Mouse (Mus musculus): ENCODE measurements around the gene Hivep2. TPM values are rescaled to one million over a fixed set of nuclear protein-coding genes. Genes with fewer than 3 reads are reported as not detected.

Gene Hivep2
- polyA plus RNA-seq, 1 experiment from 2014 or later: 21.0 TPM

DNA sequence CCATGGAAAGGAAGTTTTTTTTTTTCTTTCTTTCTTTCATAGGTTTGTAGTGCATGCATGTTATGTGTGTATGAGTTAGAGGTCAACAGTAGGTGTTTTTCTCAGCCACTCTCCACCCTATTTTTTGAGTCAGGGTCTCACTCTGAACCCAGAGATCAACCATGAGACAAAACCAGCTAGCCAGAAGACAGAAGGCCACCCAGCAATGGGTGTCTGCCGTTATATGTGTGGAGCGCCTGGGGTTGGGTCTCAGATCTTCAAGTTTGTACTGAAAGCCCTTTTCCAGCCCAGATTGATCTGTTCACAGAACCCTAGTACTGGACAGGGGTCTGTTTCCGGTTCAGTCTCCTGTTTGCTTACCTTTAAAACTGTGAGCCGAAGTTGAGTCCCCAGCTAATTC lies 90.2 kb downstream of the Hivep2 start:
- Histone ChIP-seq H3K36me3 (ENCODE audit: control insufficient read depth, insufficient read depth, low read length) (no peaks in the 10 kb centered on the region), H3K27me3 (ENCODE audit: control insufficient read depth, insufficient read depth, low read length) (no peaks in the 10 kb centered on the region), H3K4me2 (ENCODE audit: low read depth, low read length) (no peak overlapping the region), H3K9ac (replicated peaks; ENCODE audit: low read depth, low read length) (no peak overlapping the region), H3K27ac (ENCODE audit: low read depth, low read length) (peak overlapping the region; percentile 39; the same call in 1 of the 2 replicates), H3K4me3 (ENCODE audit: low read depth, low read length) (no peak overlapping the region), H3K4me1 (ENCODE audit: control insufficient read depth, insufficient read depth, low read length) (peaks cover 20% of the 10 kb centered on the region), H3K9me3 (ENCODE audit: control insufficient read depth, low read length) (no peaks in the 10 kb centered on the region)
- 79% methylated on average over 4 of the region's 4 CpGs for WGBS
- ATAC-seq (ENCODE audit: low read depth): no peak

DNA sequence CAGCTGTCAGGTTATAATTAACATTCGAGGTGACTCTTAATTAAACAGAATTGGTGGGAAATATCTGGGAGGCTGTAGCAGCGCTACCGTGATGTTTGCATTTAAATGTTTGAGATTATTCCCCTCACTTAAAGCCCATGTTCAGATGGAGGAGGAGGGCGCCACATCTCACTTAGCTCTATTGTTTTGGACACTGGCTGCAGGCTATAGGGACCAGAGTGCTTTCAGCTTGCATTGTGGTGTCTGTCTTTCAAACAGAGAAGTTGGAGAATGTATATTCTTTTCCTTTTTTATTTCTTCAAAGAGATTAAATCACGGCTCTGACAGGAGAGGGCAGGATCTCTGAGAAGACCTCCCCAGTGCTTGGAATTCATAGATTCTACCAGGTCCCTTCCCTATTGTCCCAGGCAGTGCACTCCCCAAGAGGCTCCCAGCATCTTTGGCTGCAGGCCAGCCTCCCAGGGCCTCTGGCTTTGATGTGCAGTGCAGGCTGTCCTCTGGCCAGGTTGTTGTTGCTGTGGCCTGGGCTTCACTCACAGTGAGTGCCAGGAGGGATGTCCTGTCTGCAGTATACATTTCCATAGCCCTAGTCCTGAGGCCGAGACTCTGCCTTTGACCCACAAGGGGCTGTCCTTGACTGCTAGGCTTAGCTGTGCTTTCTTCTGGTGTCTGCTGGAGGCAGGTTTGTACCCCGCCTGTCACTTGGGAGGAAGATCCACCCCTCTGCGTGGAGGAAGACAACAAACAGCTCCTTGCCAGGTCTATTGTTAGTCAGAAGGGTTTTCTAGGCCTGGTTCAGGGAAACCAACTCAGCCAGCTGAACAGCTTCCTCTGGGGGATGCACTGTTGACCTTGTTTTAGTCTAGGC lies 90.9 kb downstream of the Hivep2 start:
- no peak overlapping the region for H3K4me2 ChIP-seq (ENCODE audit: low read depth, low read length)
- no peaks in the 10 kb centered on the region for H3K27me3 ChIP-seq (ENCODE audit: control insufficient read depth, insufficient read depth, low read length)
- ATAC-seq (ENCODE audit: low read depth): peak; percentile 84
- H3K36me3 ChIP-seq (ENCODE audit: control insufficient read depth, insufficient read depth, low read length): no peaks in the 10 kb centered on the region
- peak overlapping the region; percentile 39 for H3K27ac ChIP-seq (ENCODE audit: low read depth, low read length)
- 25% methylated on average over 8 of the region's 8 CpGs for WGBS
- H3K4me3 ChIP-seq (ENCODE audit: low read depth, low read length): no peak overlapping the region
- H3K9ac ChIP-seq (replicated peaks; ENCODE audit: low read depth, low read length): no peak overlapping the region
- peaks cover 20% of the 10 kb centered on the region for H3K4me1 ChIP-seq (ENCODE audit: control insufficient read depth, insufficient read depth, low read length)
- no peaks in the 10 kb centered on the region for H3K9me3 ChIP-seq (ENCODE audit: control insufficient read depth, low read length)

DNA sequence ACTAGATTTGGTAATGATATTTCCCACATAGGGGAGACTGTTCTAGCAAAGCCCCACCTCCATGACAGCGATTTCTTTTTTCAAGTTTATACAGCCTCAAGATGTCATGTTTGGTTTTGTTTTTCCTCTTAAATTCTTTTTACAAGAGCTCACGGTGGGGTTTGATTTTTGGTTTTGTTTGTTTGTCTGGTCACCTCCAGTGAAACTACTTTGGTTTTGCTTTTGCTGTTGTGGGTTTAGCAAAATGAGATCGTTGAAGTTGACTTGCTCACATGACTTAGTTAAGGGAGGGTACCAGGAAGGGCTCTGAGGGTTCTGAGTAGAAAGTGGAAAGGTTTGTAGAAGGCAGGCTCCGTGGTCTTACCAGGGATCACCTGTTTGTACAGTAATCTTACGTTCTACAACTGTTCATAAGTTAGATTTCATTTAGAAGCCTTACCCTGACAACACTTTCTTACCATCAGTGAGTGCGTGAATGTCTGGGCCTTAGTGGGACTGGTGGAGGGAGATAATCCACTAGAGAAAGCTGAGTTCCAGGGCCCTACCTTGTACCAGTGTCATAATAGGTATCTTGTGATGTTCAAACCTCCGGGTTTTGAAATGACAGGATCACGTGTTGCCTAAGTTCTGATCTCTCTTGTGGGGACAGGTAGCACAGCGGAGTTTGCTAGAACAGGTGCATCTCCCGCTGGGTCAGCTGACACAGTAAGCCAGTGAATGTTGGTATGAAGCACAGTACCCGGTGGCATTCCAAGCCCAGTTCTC lies 92.1 kb downstream of the Hivep2 start:
- no peak overlapping the region for H3K27ac ChIP-seq (ENCODE audit: low read depth, low read length)
- WGBS: 91% methylated on average over 11 of the region's 11 CpGs
- ATAC-seq (ENCODE audit: low read depth): no peak
- H3K4me2 ChIP-seq (ENCODE audit: low read depth, low read length): no peak overlapping the region
- peaks cover 20% of the 10 kb centered on the region for H3K4me1 ChIP-seq (ENCODE audit: control insufficient read depth, insufficient read depth, low read length)
- H3K27me3 ChIP-seq (ENCODE audit: control insufficient read depth, insufficient read depth, low read length): no peaks in the 10 kb centered on the region
- no peaks in the 10 kb centered on the region for H3K36me3 ChIP-seq (ENCODE audit: control insufficient read depth, insufficient read depth, low read length)
- H3K9me3 ChIP-seq (ENCODE audit: control insufficient read depth, low read length): no peaks in the 10 kb centered on the region
- H3K4me3 ChIP-seq (ENCODE audit: low read depth, low read length): no peak overlapping the region
- H3K9ac ChIP-seq (replicated peaks; ENCODE audit: low read depth, low read length): no peak overlapping the region

DNA sequence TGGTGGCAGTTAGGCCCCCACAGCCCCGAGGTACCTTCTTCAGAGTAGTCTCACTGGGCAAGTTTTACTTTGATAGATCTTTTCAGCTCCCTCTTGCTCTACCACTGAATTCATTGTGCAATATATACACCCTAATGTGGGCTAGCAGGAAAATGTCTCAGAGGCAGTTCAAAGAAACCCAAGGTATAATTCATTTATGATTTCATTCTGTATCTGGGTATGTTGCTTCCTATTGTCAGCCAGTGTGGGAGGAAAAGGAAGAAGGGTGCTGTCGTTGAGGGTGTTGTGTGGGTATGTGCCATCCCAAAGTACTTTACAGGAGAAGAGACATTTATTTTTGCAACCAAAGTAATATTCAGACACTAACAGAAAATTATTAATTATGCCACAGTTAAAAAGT lies 92.9 kb downstream of the Hivep2 start:
- H3K4me2 ChIP-seq (ENCODE audit: low read depth, low read length): no peak overlapping the region
- no peak overlapping the region for H3K4me3 ChIP-seq (ENCODE audit: low read depth, low read length)
- no peak overlapping the region for H3K27ac ChIP-seq (ENCODE audit: low read depth, low read length)
- 79% methylated on average over 2 of the region's 2 CpGs for WGBS
- no peak for ATAC-seq (ENCODE audit: low read depth)
- H3K9me3 ChIP-seq (ENCODE audit: control insufficient read depth, low read length): no peaks in the 10 kb centered on the region
- H3K9ac ChIP-seq (replicated peaks; ENCODE audit: low read depth, low read length): no peak overlapping the region
- H3K4me1 ChIP-seq (ENCODE audit: control insufficient read depth, insufficient read depth, low read length): peaks cover 16% of the 10 kb centered on the region
- H3K27me3 ChIP-seq (ENCODE audit: control insufficient read depth, insufficient read depth, low read length): no peaks in the 10 kb centered on the region
- no peaks in the 10 kb centered on the region for H3K36me3 ChIP-seq (ENCODE audit: control insufficient read depth, insufficient read depth, low read length)

DNA sequence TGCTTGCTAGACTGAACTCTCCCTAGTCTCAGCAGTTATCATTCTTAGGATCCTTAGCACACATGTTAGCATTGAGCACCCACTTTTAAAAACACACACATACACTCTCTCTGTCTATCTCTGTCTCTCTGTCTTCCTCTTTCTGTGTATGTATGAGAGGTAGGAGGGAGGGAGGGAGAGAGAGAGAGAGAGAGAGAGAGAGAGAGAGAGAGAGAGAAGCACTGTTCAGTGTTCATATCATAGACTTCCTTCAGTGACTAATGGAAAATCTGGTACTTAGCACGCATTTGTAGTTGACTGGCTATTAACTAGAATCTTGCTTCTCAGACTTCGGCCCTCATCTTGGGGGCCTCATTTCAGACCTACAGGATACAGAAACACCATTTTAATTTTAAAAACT lies 93.7 kb downstream of the Hivep2 start:
- no peak overlapping the region for H3K4me3 ChIP-seq (ENCODE audit: low read depth, low read length)
- no peak overlapping the region for H3K27ac ChIP-seq (ENCODE audit: low read depth, low read length)
- H3K9ac ChIP-seq (replicated peaks; ENCODE audit: low read depth, low read length): no peak overlapping the region
- no peak overlapping the region for H3K4me2 ChIP-seq (ENCODE audit: low read depth, low read length)
- no peak for ATAC-seq (ENCODE audit: low read depth)
- H3K36me3 ChIP-seq (ENCODE audit: control insufficient read depth, insufficient read depth, low read length): no peaks in the 10 kb centered on the region
- no peaks in the 10 kb centered on the region for H3K27me3 ChIP-seq (ENCODE audit: control insufficient read depth, insufficient read depth, low read length)
- peaks cover 16% of the 10 kb centered on the region for H3K4me1 ChIP-seq (ENCODE audit: control insufficient read depth, insufficient read depth, low read length)
- H3K9me3 ChIP-seq (ENCODE audit: control insufficient read depth, low read length): no peaks in the 10 kb centered on the region
- 94% methylated on average over 2 of the region's 2 CpGs for WGBS

DNA sequence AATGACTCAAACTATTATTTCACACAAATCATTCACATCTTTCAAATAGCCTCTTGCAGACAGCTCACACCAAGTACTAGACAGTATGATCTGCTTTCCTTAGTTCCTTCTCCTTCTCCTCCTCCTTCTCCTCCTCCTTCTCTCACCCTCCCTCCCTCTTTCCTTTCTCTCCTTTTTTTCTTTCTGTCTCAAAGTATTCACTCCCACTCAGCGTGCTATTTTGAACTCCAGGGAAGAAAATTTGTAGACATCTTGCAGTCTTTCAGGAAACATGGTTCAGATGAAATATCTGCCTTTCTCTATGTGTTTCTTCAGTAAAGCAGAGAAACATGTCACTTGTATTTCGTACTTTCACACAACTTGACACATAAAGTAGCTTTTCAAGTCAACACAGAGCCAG lies 94.4 kb downstream of the Hivep2 start:
- Histone ChIP-seq H3K27ac (ENCODE audit: low read depth, low read length) (no peak overlapping the region), H3K4me3 (ENCODE audit: low read depth, low read length) (no peak overlapping the region)

DNA sequence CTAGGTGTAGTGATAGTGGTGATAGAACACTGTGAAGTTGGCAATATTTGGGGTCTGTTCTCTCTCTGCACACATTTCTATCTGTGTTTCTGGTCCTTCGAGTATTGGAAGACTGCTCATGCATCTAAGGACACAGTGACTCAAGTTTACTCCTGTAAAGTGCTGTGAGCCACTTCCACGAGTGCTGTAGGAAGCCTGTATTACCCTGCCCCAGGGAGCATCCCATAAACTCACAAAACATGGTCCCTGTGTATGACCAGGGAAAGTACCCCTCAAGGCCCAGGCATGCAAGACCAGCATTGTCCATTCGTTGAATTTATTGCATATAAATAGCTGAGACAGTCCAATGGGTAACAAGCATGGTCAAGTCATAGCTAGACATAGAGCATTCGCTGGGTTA lies 97.4 kb downstream of the Hivep2 start:
- no peaks in the 10 kb centered on the region for H3K27me3 ChIP-seq (ENCODE audit: control insufficient read depth, insufficient read depth, low read length)
- whole genome bisulfite sequencing: 82% methylated on average over 4 of the region's 4 CpGs

More for the DNA sequence above, 94.4 kb downstream of the Hivep2 start:
- Histone ChIP-seq H3K4me1 (ENCODE audit: control insufficient read depth, insufficient read depth, low read length) (peaks cover 16% of the 10 kb centered on the region), H3K27me3 (ENCODE audit: control insufficient read depth, insufficient read depth, low read length) (no peaks in the 10 kb centered on the region), H3K9me3 (ENCODE audit: control insufficient read depth, low read length) (no peaks in the 10 kb centered on the region), H3K4me2 (ENCODE audit: low read depth, low read length) (no peak overlapping the region), H3K9ac (replicated peaks; ENCODE audit: low read depth, low read length) (no peak overlapping the region), H3K36me3 (ENCODE audit: control insufficient read depth, insufficient read depth, low read length) (no peaks in the 10 kb centered on the region)
- WGBS: 83% methylated on average over 2 of the region's 2 CpGs
- ATAC-seq (ENCODE audit: low read depth): no peak

DNA sequence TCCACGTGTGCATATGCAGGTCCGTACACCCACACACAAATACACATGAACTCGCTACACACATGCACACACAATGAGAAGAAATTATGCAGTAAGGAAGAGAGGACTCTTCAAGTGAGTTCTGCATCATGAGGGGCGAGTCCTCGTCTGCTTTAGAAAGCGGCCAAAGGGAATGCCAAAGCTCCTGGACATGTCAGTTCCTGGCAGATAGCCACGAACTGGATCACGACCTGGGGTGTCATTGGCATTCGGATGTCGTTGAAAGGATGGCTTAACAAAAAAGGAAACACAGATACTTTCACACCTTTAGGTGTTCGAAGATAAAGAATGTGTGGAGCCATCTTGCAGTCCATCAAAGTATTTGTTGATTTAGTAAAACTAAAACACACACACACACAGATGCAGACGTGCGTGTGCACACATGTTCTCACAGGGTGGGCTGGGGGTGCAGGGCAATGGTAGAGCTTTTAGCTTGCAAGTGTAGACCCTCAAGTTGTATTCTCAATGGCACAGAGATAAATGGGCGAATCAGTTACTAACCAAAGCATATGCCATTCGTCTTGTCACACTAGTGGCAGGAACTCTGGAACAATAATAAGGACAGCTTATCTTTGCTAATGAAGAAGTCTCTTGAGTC lies 99.0 kb downstream of the Hivep2 start:
- ATAC-seq (ENCODE audit: low read depth): no peak
- Histone ChIP-seq H3K36me3 (ENCODE audit: control insufficient read depth, insufficient read depth, low read length) (no peaks in the 10 kb centered on the region), H3K9ac (replicated peaks; ENCODE audit: low read depth, low read length) (no peak overlapping the region), H3K9me3 (ENCODE audit: control insufficient read depth, low read length) (no peaks in the 10 kb centered on the region), H3K4me1 (ENCODE audit: control insufficient read depth, insufficient read depth, low read length) (no peaks in the 10 kb centered on the region), H3K27me3 (ENCODE audit: control insufficient read depth, insufficient read depth, low read length) (no peaks in the 10 kb centered on the region), H3K4me2 (ENCODE audit: low read depth, low read length) (no peak overlapping the region), H3K4me3 (ENCODE audit: low read depth, low read length) (no peak overlapping the region), H3K27ac (ENCODE audit: low read depth, low read length) (no peak overlapping the region)
- 85% methylated on average over 15 of the region's 15 CpGs for WGBS

More for the DNA sequence above, 97.4 kb downstream of the Hivep2 start:
- Histone ChIP-seq H3K4me2 (ENCODE audit: low read depth, low read length) (no peak overlapping the region), H3K4me3 (ENCODE audit: low read depth, low read length) (no peak overlapping the region), H3K9ac (replicated peaks; ENCODE audit: low read depth, low read length) (no peak overlapping the region), H3K4me1 (ENCODE audit: control insufficient read depth, insufficient read depth, low read length) (no peaks in the 10 kb centered on the region), H3K36me3 (ENCODE audit: control insufficient read depth, insufficient read depth, low read length) (no peaks in the 10 kb centered on the region), H3K9me3 (ENCODE audit: control insufficient read depth, low read length) (no peaks in the 10 kb centered on the region), H3K27ac (ENCODE audit: low read depth, low read length) (no peak overlapping the region)
- ATAC-seq (ENCODE audit: low read depth): no peak

DNA sequence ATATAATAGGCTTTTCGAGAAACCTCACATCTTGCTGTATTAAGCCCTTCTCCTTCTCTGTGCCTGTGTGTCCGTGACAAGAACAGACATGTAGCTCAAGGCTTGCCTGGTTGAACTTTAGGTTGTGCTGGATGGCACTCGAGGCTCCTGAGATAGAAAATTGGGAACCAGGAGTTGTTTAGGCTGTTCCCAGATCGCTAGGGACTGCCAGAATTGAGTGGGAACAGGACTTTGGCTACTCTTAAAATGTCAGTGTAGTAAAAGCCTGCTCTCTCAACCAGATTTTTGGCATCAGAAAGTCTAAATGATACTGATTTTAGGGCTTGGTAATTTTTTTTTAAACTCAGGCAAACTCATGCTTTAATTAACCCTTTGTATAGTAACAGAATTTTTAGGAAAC lies 101.9 kb downstream of the Hivep2 start:
- 83% methylated on average over 4 of the region's 4 CpGs for WGBS
- H3K9me3 ChIP-seq (ENCODE audit: control insufficient read depth, low read length): no peaks in the 10 kb centered on the region
- H3K4me1 ChIP-seq (ENCODE audit: control insufficient read depth, insufficient read depth, low read length): no peaks in the 10 kb centered on the region
- H3K4me3 ChIP-seq (ENCODE audit: low read depth, low read length): no peak overlapping the region
- ATAC-seq (ENCODE audit: low read depth): no peak
- H3K36me3 ChIP-seq (ENCODE audit: control insufficient read depth, insufficient read depth, low read length): no peaks in the 10 kb centered on the region
- no peak overlapping the region for H3K4me2 ChIP-seq (ENCODE audit: low read depth, low read length)
- no peaks in the 10 kb centered on the region for H3K27me3 ChIP-seq (ENCODE audit: control insufficient read depth, insufficient read depth, low read length)
- no peak overlapping the region for H3K27ac ChIP-seq (ENCODE audit: low read depth, low read length)
- no peak overlapping the region for H3K9ac ChIP-seq (replicated peaks; ENCODE audit: low read depth, low read length)

Data from neural tube, embryonic 14.5 days (tissue).